Mouse (Mus musculus) ES-E14 (cell line): ENCODE data around the gene Frs2. TPM values are rescaled to one million over a fixed set of nuclear protein-coding genes. Genes with fewer than 3 reads are reported as not detected.
"Not testable (repeated sequence)": the region's sequence is repeated elsewhere in the genome, so short reads cannot be mapped to it uniquely, and the experiment has no call there.

Source experiments
- DNase-seq: peaks from one replicate; pipeline ENCODE4 v3.0.0-alpha.2; 2013; ENCODE audit warnings: low read depth, low spot score
- H3K27ac ChIP-seq: 2 replicates; pipeline ENCODE4 v1.5.1; 2012; ENCODE audit warnings: low read depth, mild to moderate bottlenecking, low read length, moderate library complexity, mixed read lengths; ENCODE audit not compliant: poor library complexity, insufficient read depth, severe bottlenecking
- H3K36me3 ChIP-seq: 2 replicates; pipeline ENCODE4 v1.6.1; 2012; ENCODE audit warnings: mild to moderate bottlenecking, low read length, moderate library complexity, mixed read lengths; ENCODE audit not compliant: control insufficient read depth, poor library complexity, insufficient read depth, severe bottlenecking
- H3K4me1 ChIP-seq, 2 experiments: fragments of 150-350 bp in 1 of 2; sonication (generic) in 1 of 2; 2 replicates each; pipeline ENCODE4 v1.6.1; 2012; ENCODE audit warnings: low read length in 2 of 2, mild to moderate bottlenecking in 1 of 2, mixed read lengths in 1 of 2; ENCODE audit not compliant: control insufficient read depth in 2 of 2, insufficient read depth in 2 of 2, poor library complexity in 1 of 2
- H3K4me3 ChIP-seq, 2 experiments: fragments of 150-350 bp in 1 of 2; sonication (generic) in 1 of 2; 2 replicates each; pipeline ENCODE4 v1.5.1; 2012; ENCODE audit warnings: low read length in 2 of 2, low read depth in 1 of 2, mild to moderate bottlenecking in 1 of 2, mixed read lengths in 1 of 2; ENCODE audit not compliant: insufficient read depth in 1 of 2, poor library complexity in 1 of 2, severe bottlenecking in 1 of 2
- H3K9ac ChIP-seq: 2 replicates; pipeline ENCODE4 v1.6.1; 2012; ENCODE audit warnings: low read depth, mild to moderate bottlenecking, low read length, mixed read lengths; ENCODE audit not compliant: poor library complexity, insufficient read depth, severe bottlenecking
- H3K9me3 ChIP-seq: fragments of 150-350 bp; sonication (generic); 2 replicates; pipeline ENCODE4 v1.6.1; 2012; ENCODE audit warnings: low read depth, mild to moderate bottlenecking, low read length; ENCODE audit not compliant: control insufficient read depth, insufficient read depth
- CHD2 ChIP-seq: IDR thresholded peaks from 2 replicates; pipeline ENCODE4 v1.6.1; 2014; ENCODE audit warnings: mild to moderate bottlenecking, low read depth, low read length, inconsistent platforms
- HCFC1 ChIP-seq: IDR thresholded peaks from 2 replicates; pipeline ENCODE4 v1.6.1; 2012; ENCODE audit warnings: low read length, inconsistent platforms, borderline replicate concordance; ENCODE audit not compliant: insufficient read depth
- MAFK ChIP-seq: IDR thresholded peaks from 2 replicates; pipeline ENCODE4 v1.6.1; 2014; ENCODE audit warnings: mild to moderate bottlenecking, low read depth, low read length, inconsistent platforms; ENCODE audit not compliant: insufficient read depth
- ZC3H11A ChIP-seq: IDR thresholded peaks from 2 replicates; pipeline ENCODE4 v1.6.1; 2012; ENCODE audit warnings: low read depth, mild to moderate bottlenecking, inconsistent platforms, low read length, borderline replicate concordance
- ZNF384 ChIP-seq: IDR thresholded peaks from 2 replicates; pipeline ENCODE4 v1.6.1; 2012; ENCODE audit warnings: low read depth, low read length, inconsistent platforms
- in situ Hi-C, 2 experiments: fragments of 600-800 bp; cut with MboI; formaldehyde crosslinking; loops; one replicate each; pipeline ENCODE4 v1.15.1; 2025; ENCODE audit warnings: low sequenced_read_pairs in 2 of 2, inconsistent platforms in 1 of 2; ENCODE audit not compliant: unreplicated experiment in 2 of 2
- total RNA-seq: library from RNA; depleted of rRNA; stranded (reverse); fragments of 300-350 nt; gene quantifications from 2 replicates; pipeline ENCODE4 v1.2.3, GENCODE M21; 2012

Frs2 gene
- total RNA-seq, 1 experiment = 17.3 TPM

DNA sequence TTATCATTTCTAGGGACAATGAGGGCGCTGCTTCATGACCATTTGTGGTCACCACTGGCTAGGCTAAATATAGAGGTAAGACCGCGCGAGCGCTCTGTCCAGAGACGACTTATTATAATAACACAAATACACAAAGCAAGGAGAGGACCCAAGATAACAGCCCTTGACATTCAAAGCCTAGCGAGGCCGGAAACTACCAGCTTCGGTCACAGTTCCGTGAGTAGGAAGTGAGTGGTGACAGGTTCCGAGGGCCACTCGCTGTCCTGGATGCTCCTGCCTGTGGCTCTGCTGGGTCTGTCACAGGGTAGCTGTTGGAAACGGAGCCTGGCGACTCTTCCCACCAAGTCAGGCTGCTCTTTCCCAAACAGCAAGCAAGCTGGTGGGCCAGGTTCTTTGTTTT is 106.0 kb downstream of the Frs2 start:
- DNase-seq = no peak
- Histone ChIP-seq H3K4me3 (no peak overlapping the region), H3K9me3 (no peaks in the 10 kb centered on the region), H3K36me3 (no peaks in the 10 kb centered on the region), H3K9ac (no peak overlapping the region), H3K4me1 (peaks cover 7 to 10% of the 10 kb centered on the region in 2 experiments), H3K27ac (no peak overlapping the region)
- TF ChIP-seq ZC3H11A = no peak
- in situ Hi-C loops = no loop called here

DNA sequence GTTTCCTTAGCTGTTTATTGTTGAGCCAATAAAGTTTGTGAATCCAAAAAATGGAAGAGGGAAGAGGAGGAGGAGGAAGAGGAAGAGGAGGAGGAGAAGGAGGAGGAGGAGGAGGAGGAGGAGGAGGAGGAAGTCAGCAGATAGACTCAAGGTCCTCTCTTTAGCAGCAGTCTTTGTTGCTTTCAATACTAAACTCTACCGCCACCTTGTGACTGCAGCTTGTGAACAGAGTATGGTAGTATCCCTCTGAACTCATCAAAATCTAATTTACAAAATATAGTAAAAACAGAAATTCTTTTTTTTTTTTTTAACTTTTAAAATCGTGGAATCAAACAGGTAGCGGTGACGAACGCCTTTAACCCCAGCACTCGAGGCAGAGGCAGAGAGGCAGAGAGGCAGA is 108.0 kb downstream of the Frs2 start:
- H3K4me3 ChIP-seq = no peak overlapping the region
- no peaks in the 10 kb centered on the region for H3K36me3 ChIP-seq
- no peak for TF ChIP-seq MAFK
- no peak for TF ChIP-seq ZNF384
- TF ChIP-seq ZC3H11A = no peak; the same call in 1 of the 2 replicates
- no peak for TF ChIP-seq HCFC1
- TF ChIP-seq CHD2 = no peak
- H3K9me3 ChIP-seq = no peaks in the 10 kb centered on the region
- no peak overlapping the region for H3K27ac ChIP-seq
- DNase-seq = no peak
- in situ Hi-C loops = no loop called here
- H3K9ac ChIP-seq = no peak overlapping the region
- peaks cover 5 to 11% of the 10 kb centered on the region in 2 experiments; a peak in 3 of 4 replicates for H3K4me1 ChIP-seq

DNA sequence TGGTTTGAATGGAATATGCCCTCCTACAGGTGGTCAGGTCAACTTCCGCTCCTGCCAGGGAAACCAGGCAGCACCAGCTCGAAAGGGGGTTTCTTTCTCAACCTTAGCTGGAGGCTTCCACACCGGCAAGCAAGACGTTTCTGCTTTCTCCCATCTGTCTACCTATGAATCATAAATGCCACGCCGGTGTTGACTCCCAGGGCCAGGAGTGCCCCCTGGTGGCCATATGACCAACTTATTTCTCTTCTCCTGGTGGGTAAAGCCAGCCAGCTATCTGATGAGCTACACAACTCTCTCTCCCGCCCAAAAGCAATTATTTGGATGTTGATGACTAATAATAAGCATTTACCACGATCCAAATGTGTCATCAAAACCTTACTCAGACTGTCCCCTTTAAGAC is 114.5 kb downstream of the Frs2 start:
- in situ Hi-C loops = no loop called here
- H3K4me1 ChIP-seq = peaks cover 0 to 16% of the 10 kb centered on the region in 2 experiments; a peak in 2 of 4 replicates
- H3K4me3 ChIP-seq = no peak overlapping the region
- no peaks in the 10 kb centered on the region for H3K36me3 ChIP-seq
- H3K27ac ChIP-seq = no peak overlapping the region
- H3K9me3 ChIP-seq = no peaks in the 10 kb centered on the region
- peak; percentile 62 for DNase-seq
- H3K9ac ChIP-seq = no peak overlapping the region
- TF ChIP-seq HCFC1 = no peak
- TF ChIP-seq ZC3H11A = no peak; the same call in 1 of the 2 replicates
- TF ChIP-seq CHD2 = no peak
- no peak for TF ChIP-seq MAFK
- no peak for TF ChIP-seq ZNF384

DNA sequence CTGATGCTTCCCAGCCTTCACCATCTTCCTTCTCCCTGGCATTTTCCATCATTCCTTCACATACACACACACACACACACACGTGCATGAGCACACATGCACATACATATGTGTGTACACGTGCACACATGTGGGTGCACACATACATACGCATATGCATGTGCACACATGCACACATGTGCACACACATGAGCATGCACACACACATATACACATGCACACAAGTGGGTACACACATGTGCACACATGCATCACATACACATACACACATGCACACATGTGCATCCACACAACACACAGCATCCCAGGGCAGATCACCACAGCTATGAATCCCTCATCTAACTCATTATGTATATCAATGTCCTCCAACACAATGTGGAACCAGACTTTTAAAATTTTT is 117.2 kb downstream of the Frs2 start:
- no peak for DNase-seq
- TF ChIP-seq ZNF384 = no peak
- no peak for TF ChIP-seq CHD2
- TF ChIP-seq HCFC1 = no peak
- TF ChIP-seq MAFK = no peak
- TF ChIP-seq ZC3H11A = no peak
- H3K36me3 ChIP-seq = no peaks in the 10 kb centered on the region
- H3K4me3 ChIP-seq = no peak overlapping the region
- H3K27ac ChIP-seq = no peak overlapping the region
- H3K9me3 ChIP-seq = no peaks in the 10 kb centered on the region
- in situ Hi-C loops = no loop called here
- H3K4me1 ChIP-seq = peaks cover 0 to 16% of the 10 kb centered on the region in 2 experiments; a peak in 2 of 4 replicates
- no peak overlapping the region for H3K9ac ChIP-seq

DNA sequence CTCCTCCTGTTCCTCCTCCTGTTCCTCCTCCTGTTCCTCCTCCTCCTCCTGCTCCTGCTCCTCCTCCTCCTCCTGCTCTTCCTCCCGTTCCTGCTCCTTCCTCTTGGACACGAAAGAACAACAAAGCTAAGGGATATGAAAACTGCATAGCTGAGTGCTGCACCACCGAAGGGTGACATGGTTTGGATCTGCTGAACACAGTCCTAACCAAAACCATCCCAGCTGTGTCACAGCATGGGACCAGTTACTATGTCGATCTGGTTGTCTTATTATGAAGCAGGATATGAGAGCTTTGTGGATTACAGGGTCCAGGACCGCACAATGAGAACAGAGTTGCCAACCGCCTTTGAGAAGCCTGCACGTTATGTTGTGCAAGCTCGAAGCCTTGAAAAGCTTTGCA is 122.2 kb downstream of the Frs2 start:
- in situ Hi-C loops = no loop called here
- Histone ChIP-seq H3K4me1 (0 out of 4 replicates have a peak, but pooled peaks cover 0 to 2% of the 10 kb centered on the region in 2 experiments), H3K27ac (no peak overlapping the region), H3K36me3 (no peaks in the 10 kb centered on the region), H3K9ac (no peak overlapping the region), H3K9me3 (no peaks in the 10 kb centered on the region), H3K4me3 (no peak overlapping the region)
- no peak for DNase-seq
- TF ChIP-seq CHD2 (no peak), HCFC1 (no peak), MAFK (no peak), ZNF384 (no peak), ZC3H11A (no peak)

DNA sequence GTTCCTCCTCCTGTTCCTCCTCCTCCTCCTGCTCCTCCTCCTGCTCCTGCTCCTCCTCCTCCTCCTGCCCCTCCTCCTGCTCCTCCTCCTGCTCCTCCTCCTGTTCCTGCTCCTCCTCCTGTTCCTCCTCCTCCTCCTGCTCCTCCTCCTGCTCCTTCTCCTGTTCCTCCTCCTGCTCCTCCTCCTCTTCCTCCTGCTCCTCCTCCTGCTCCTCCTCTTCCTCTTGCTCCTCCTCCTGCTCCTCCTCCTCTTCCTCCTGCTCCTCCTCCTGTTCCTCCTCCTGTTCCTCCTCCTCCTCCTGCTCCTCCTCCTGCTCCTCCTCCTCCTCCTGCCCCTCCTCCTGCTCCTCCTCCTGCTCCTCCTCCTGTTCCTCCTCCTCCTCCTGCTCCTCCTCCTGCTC is 122.6 kb downstream of the Frs2 start:
- in situ Hi-C loops, DNase-seq, H3K9ac ChIP-seq, H3K4me1 ChIP-seq, H3K9me3 ChIP-seq, H3K27ac ChIP-seq, H3K36me3 ChIP-seq, H3K4me3 ChIP-seq: not testable (repeated sequence)
